Mouse (Mus musculus): ENCODE data around the gene Actn1. TPM values are rescaled to one million over a fixed set of nuclear protein-coding genes. Genes with fewer than 3 reads are reported as not detected.
A peak's percentile ranks its signal among the peaks of the same experiment; 100 is the strongest.

The Actn1 gene
- total and polyA plus RNA-seq, 3 experiments: 2.7 to 13.2 (median 5.5) TPM

DNA sequence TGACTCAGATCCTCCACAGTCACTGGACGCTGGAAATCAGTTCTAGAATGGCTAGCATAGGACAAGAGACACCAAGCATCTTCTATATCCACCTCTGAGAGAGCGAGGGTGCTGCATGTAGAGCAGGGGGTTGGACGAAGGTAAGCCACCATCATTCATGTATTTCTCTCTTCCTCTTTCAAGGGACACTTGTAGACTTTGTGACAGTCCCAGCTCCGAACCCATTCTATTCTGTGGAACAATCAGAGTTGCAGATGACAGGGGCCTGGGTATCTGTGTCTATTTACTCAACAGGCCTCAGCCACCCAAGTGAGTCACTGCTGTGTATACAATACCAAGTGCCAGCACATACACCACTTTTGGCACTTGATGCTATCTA lies 27.3 kb downstream of the Actn1 start:
- H3K79me2 ChIP-seq (replicated peaks; ENCODE audit: control insufficient read depth, extremely low read depth, insufficient read depth, poor library complexity, severe bottlenecking): no peaks in the 10 kb centered on the region
- DNase-seq (ENCODE audit: extremely low read depth): peak; percentile 66
- H3K27ac ChIP-seq (ENCODE audit: insufficient read depth, low read depth): no peak overlapping the region
- in situ Hi-C loops (cut with MboI; ENCODE audit: low pct_ligation_motif_present, low pct_unique_long_range_greater_than_20kb, low sequenced_read_pairs): no loop called here
- TF ChIP-seq IRF4 (IDR thresholded peaks at IDR 0.05; ENCODE audit: low read depth, low read length): peak; percentile 52; the same call in 1 of the 2 replicates
- no peak for TF ChIP-seq RCOR1 (conservative IDR thresholded peaks at IDR 0.05; ENCODE audit: low read depth, low read length)
- TF ChIP-seq EP300 (IDR thresholded peaks at IDR 0.05; ENCODE audit: low read length): peak; percentile 70; the same call in 1 of the 2 replicates
- TF ChIP-seq NELFE (IDR thresholded peaks at IDR 0.05; ENCODE audit: low read depth, low read length): no peak
- 0 out of 2 replicates have a peak, but pooled peaks have one; percentile 4 for TF ChIP-seq SIN3A (IDR thresholded peaks at IDR 0.05; ENCODE audit: low read length)
- no peak overlapping the region for H3K4me2 ChIP-seq (ENCODE audit: insufficient read depth, low read depth, poor library complexity, severe bottlenecking)
- dilution Hi-C loops (cut with MboI; ENCODE audit: extremely low pct_ligation_motif_present, extremely low pct_unique_long_range_greater_than_20kb, low sequenced_read_pairs): no loop called here
- H3K9me3 ChIP-seq (replicated peaks; ENCODE audit: low read length): peaks cover 8% of the 10 kb centered on the region
- no peaks in the 10 kb centered on the region for H3K36me3 ChIP-seq (replicated peaks in 1 of 2; ENCODE audit: control insufficient read depth in 1 of 2, insufficient read depth in 1 of 2, low read length in 1 of 2)
- peaks cover 19 to 86% of the 10 kb centered on the region in 2 experiments for H3K4me1 ChIP-seq (ENCODE audit: control insufficient read depth in 1 of 2, insufficient read depth in 2 of 2)
- H3K9ac ChIP-seq (ENCODE audit: insufficient read depth, low read depth): no peak overlapping the region
- no peak overlapping the region for H3K4me3 ChIP-seq (replicated peaks in 1 of 3; ENCODE audit: low read depth in 2 of 3, low read length in 2 of 3, poor library complexity in 1 of 3)
- H3K27me3 ChIP-seq (replicated peaks): no peaks in the 10 kb centered on the region

DNA sequence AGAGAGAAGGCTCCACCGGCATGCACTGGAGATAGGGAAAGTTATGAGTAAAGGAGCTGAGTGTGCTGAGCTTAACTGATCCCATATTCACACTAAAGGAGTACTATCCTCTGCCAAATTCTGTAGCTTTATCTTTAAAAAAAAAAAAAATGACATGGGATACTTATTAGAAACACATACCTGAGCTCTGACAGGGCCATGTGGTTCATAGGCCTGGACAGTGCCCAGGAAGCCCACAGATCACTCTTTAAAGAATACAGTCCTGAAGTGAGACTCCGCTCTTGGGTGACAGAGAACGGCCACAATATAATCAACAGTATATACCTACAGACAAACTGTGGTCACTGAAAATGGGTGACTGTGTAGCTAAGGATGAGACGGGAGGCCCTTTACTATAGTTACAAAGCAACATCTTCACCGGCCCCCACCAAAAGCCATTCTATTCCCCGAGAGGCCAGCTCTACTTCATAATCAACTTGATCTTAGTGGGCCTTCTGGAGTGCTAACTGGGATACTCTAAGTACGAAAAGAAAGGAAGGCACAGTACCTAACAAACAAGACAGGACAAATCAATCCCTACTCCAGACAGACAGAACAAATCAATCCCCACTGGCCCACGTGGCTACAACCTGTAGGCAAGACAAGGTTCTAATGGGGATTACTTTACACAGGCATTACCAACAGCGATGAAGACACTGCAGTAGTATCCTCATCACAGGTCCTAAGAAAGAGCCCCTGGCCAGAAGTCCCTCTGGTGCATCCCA lies 27.9 kb downstream of the Actn1 start:
- Histone ChIP-seq H3K36me3 (replicated peaks in 1 of 2; ENCODE audit: control insufficient read depth in 1 of 2, insufficient read depth in 1 of 2, low read length in 1 of 2) (no peaks in the 10 kb centered on the region), H3K79me2 (replicated peaks; ENCODE audit: control insufficient read depth, extremely low read depth, insufficient read depth, poor library complexity, severe bottlenecking) (no peaks in the 10 kb centered on the region), H3K4me2 (ENCODE audit: insufficient read depth, low read depth, poor library complexity, severe bottlenecking) (no peak overlapping the region), H3K27ac (ENCODE audit: insufficient read depth, low read depth) (no peak overlapping the region), H3K9me3 (replicated peaks; ENCODE audit: low read length) (peaks cover 8% of the 10 kb centered on the region), H3K4me3 (replicated peaks in 1 of 3; ENCODE audit: low read depth in 2 of 3, low read length in 2 of 3, poor library complexity in 1 of 3) (no peak overlapping the region), H3K4me1 (ENCODE audit: control insufficient read depth in 1 of 2, insufficient read depth in 2 of 2) (peaks cover 19 to 86% of the 10 kb centered on the region in 2 experiments), H3K9ac (ENCODE audit: insufficient read depth, low read depth) (no peak overlapping the region), H3K27me3 (replicated peaks) (no peaks in the 10 kb centered on the region)
- dilution Hi-C loops (cut with MboI; ENCODE audit: extremely low pct_ligation_motif_present, extremely low pct_unique_long_range_greater_than_20kb, low sequenced_read_pairs) (no loop called here), in situ Hi-C loops (cut with MboI; ENCODE audit: low pct_ligation_motif_present, low pct_unique_long_range_greater_than_20kb, low sequenced_read_pairs) (no loop called here)
- TF ChIP-seq ZMIZ1 (IDR thresholded peaks at IDR 0.05; ENCODE audit: low read depth, low read length): no peak
- TF ChIP-seq MYC (IDR thresholded peaks at IDR 0.05; ENCODE audit: low read depth, low read length): 0 out of 2 replicates have a peak, but pooled peaks have one; percentile 51
- no peak for TF ChIP-seq RCOR1 (conservative IDR thresholded peaks at IDR 0.05; ENCODE audit: low read depth, low read length)
- 0 out of 2 replicates have a peak, but pooled peaks have one; percentile 24 for TF ChIP-seq SIN3A (IDR thresholded peaks at IDR 0.05; ENCODE audit: low read length)
- 0 out of 2 replicates have a peak, but pooled peaks have one; percentile 19 for TF ChIP-seq MAX (IDR thresholded peaks at IDR 0.05; ENCODE audit: low read length)
- no peak for TF ChIP-seq JUN (IDR thresholded peaks at IDR 0.05; ENCODE audit: insufficient read depth, low read depth, low read length)
- no peak for DNase-seq (ENCODE audit: extremely low read depth)

DNA sequence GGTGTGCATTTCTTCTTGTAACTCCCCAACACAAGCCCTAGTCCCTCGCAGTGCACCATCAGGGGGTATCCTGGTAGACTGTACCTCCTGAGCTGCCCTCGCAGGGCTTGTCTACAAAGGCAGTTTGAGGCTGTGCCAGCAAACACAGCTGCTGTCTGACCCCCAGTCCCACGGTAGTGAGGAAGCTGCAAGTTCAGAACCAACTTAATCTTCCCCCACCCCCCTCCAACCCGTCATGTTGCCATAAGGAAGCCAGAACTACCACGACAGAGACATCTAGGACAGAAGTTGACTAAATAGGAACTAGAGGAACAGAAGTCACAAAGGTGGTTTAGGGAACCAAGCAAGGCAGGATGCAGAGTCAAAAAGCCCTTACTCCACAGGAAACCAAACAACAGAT lies 28.9 kb downstream of the Actn1 start:
- Histone ChIP-seq H3K4me2 (ENCODE audit: insufficient read depth, low read depth, poor library complexity, severe bottlenecking) (no peak overlapping the region), H3K4me3 (replicated peaks in 1 of 3; ENCODE audit: low read depth in 2 of 3, low read length in 2 of 3, poor library complexity in 1 of 3) (no peak overlapping the region), H3K4me1 (ENCODE audit: control insufficient read depth in 1 of 2, insufficient read depth in 2 of 2) (peaks cover 19 to 76% of the 10 kb centered on the region in 2 experiments), H3K9me3 (replicated peaks; ENCODE audit: low read length) (peaks cover 8% of the 10 kb centered on the region), H3K9ac (ENCODE audit: insufficient read depth, low read depth) (no peak overlapping the region), H3K79me2 (replicated peaks; ENCODE audit: control insufficient read depth, extremely low read depth, insufficient read depth, poor library complexity, severe bottlenecking) (no peaks in the 10 kb centered on the region), H3K27ac (ENCODE audit: insufficient read depth, low read depth) (no peak overlapping the region), H3K27me3 (replicated peaks) (no peaks in the 10 kb centered on the region), H3K36me3 (replicated peaks in 1 of 2; ENCODE audit: control insufficient read depth in 1 of 2, insufficient read depth in 1 of 2, low read length in 1 of 2) (no peaks in the 10 kb centered on the region)
- in situ Hi-C loops (cut with MboI; ENCODE audit: low pct_ligation_motif_present, low pct_unique_long_range_greater_than_20kb, low sequenced_read_pairs) (no loop called here), dilution Hi-C loops (cut with MboI; ENCODE audit: extremely low pct_ligation_motif_present, extremely low pct_unique_long_range_greater_than_20kb, low sequenced_read_pairs) (no loop called here)
- TF ChIP-seq ETS1 (conservative IDR thresholded peaks at IDR 0.05; ENCODE audit: low read depth, low read length) (no peak), JUND (conservative IDR thresholded peaks at IDR 0.05; ENCODE audit: low read depth, low read length) (no peak), UBTF (IDR thresholded peaks at IDR 0.05; ENCODE audit: low read depth, low read length) (no peak), ZC3H11A (IDR thresholded peaks at IDR 0.05; ENCODE audit: low read depth, low read length) (no peak), POLR2AphosphoS2 (IDR thresholded peaks at IDR 0.05; ENCODE audit: low read depth, low read length) (no peak), ZMIZ1 (IDR thresholded peaks at IDR 0.05; ENCODE audit: low read depth, low read length) (no peak), RCOR1 (conservative IDR thresholded peaks at IDR 0.05; ENCODE audit: low read depth, low read length) (no peak), IRF4 (IDR thresholded peaks at IDR 0.05; ENCODE audit: low read depth, low read length) (no peak), MAZ (IDR thresholded peaks at IDR 0.05; ENCODE audit: low read depth, low read length) (no peak), ZNF384 (IDR thresholded peaks at IDR 0.05; ENCODE audit: low read depth, low read length) (no peak), SMC3 (IDR thresholded peaks at IDR 0.05; ENCODE audit: low read depth, low read length) (no peak), E2F4 (IDR thresholded peaks at IDR 0.05; ENCODE audit: insufficient replicate concordance, low read depth, low read length) (no peak), GABPA (IDR thresholded peaks at IDR 0.05; ENCODE audit: insufficient replicate concordance, low read depth, low read length) (no peak), MAFK (IDR thresholded peaks at IDR 0.05; ENCODE audit: insufficient replicate concordance, low read length) (no peak)
- no peak for DNase-seq (ENCODE audit: extremely low read depth)
